Mouse (Mus musculus) cerebellum, postnatal 4 days (tissue): Measurements from ENCODE around the gene Gm6164.
"Not testable (repeated sequence)": the region's sequence is repeated elsewhere in the genome, so short reads cannot be mapped to it uniquely, and the experiment has no call there.

Experiments used
- DNase-seq, 2 experiments: peaks; one replicate each; pipeline ENCODE4 v3.0.0; 2022; ENCODE audit warnings: low spot score in 2 of 2, mixed read lengths in 1 of 2

Gm6164 gene

DNA sequence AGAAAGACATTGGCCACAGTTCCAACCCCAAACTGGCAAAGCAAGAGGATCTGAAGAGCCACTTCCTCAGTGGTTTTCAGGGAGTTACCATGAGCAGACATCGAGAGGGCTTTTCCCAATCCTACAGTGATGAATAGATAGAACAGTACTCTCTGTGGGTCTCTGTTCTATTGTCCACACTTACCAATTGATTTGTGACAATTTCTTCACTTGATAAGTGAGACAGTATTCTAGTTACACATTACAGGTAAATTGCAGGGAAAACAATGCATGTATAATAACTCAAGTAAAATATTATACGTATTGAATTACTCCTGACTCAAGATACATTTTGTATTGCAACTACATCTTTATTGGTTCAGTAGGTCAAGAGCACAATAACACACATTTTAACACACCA is at the start of gene Gm6164:
Gm6164 (minus strand) TSS at position 101 of the 400 bp plus-strand sequence.
- not testable (repeated sequence) for DNase-seq

DNA sequence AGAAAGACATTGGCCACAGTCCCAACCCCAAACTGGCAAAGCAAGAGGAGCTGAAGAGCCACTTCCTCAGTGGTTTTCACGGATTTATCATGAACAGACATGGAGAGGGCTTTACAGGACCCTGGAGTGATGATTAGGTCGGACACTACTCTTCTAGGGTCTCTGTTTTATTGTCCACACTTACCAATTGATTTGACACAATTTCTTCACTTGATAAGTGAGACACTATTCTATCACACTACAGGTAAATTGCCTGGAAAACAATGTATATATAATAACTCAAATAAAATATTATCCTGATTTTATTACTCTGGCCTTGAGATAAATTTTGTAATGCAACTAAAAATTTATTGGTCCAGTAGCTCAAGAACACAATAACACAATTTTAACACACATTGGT is 28.3 kb upstream of the Gm6164 start, which contains the start of gene Gm4498:
Gm4498 (minus strand) TSS at position 101 of the 400 bp plus-strand sequence.
- not testable (repeated sequence) for DNase-seq

GRCm38 (mm10) chr7:20193410-20193809 is 12.0 kb downstream of the Gm6164 start, which contains the start of gene Vmn1r95:
TSS of gene Vmn1r95 (plus strand) at chr7:20193710.
- not testable (repeated sequence) for DNase-seq

DNA sequence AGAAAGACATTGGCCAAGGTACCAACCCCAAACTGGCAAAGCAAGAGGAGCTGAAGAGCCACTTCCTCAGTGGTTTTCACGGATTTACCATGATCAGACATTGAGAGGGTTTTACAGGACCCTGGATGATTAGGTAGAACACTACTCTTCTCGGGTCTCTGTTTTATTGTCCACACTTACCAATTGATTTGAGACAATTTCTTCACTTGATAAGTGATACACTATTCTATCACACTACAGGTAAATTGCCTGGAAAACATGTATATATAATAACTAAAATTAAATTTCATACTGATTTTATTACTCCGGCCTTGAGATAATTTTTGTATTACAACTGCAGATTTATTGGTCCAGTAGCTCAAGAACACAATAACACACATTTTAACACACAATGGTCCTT is 37.1 kb downstream of the Gm6164 start, which contains the start of gene Vmn1r94:
Vmn1r94 (minus strand) TSS at position 101 of the 400 bp plus-strand sequence.
- DNase-seq: not testable (repeated sequence)
